24 mouse cellular contexts compared by ENCODE assay signal in the genomic region with DNA sequence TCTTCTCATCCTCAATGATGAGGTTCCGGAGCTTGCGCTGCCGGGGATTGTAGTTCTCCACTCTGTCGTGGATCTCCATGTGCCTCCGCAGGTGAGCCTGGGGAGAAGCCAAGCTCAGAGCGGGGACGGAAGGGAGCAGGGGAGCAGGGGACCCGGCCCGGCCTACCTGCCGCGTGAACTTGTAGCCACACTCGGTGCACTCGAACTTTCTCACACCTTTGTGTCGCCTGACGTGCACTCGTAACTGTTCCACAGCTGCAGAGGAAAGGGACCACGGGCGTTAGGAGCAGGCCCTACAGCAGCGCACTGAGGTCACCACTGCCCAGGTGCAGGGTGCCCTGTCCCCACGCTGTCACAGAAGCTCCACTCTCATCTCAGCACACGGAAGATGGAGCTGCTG. TPM values are rescaled to one million over a fixed set of nuclear protein-coding genes. Genes with fewer than 3 reads are reported as not detected.
"Had no signal": no experiment of that assay in that cellular context is flagged by ENCODE, and none has a peak within 500 bp of the region (broad histone marks: within the 10 kb centered on the region; RNA-seq: fewer than 3 reads in every experiment).

No protein-coding gene starts in this region.

- H3K4me3 ChIP-seq: liver, embryonic 15.5 days; lung, embryonic 15.5 days; megakaryocyte, embryonic 14.5 days; midbrain, embryonic 12.5 days; neural tube, embryonic 13.5 days; neural tube, embryonic 15.5 days had no signal

- DNase-seq: liver, postnatal 0 days; lung, adult 2 months; lung, postnatal 14 days; lung, postnatal 36 days; midbrain, embryonic 14.5 days; retina, postnatal 1 day; right cerebral cortex, adult 18-20 months; right cerebral cortex, postnatal 25 days; right cerebral cortex, postnatal 4 days; spleen, adult 18-20 months; thymus, adult 18-20 months; thymus, postnatal 14 days; thymus, postnatal 36 days had no signal

- H3K27ac ChIP-seq: liver, embryonic 15.5 days; macrophage; midbrain, embryonic 12.5 days; neural tube, embryonic 13.5 days; neural tube, embryonic 15.5 days had no signal

- H3K4me2 ChIP-seq: liver, embryonic 15.5 days; lung, embryonic 15.5 days; midbrain, embryonic 12.5 days; neural tube, embryonic 13.5 days; neural tube, embryonic 15.5 days had no signal

- H3K9me3 ChIP-seq: liver, embryonic 15.5 days; lung, embryonic 15.5 days; megakaryocyte, embryonic 14.5 days; midbrain, embryonic 12.5 days; neural tube, embryonic 13.5 days; neural tube, embryonic 15.5 days had no signal

- H3K9ac ChIP-seq: liver, embryonic 15.5 days; liver, postnatal 0 days; lung, embryonic 15.5 days; midbrain, embryonic 12.5 days; neural tube, embryonic 13.5 days; neural tube, embryonic 15.5 days had no signal

- H3K27me3 ChIP-seq: liver, embryonic 15.5 days; lung, embryonic 15.5 days; megakaryocyte, embryonic 14.5 days; midbrain, embryonic 12.5 days; neural tube, embryonic 13.5 days; neural tube, embryonic 15.5 days had no signal

- ATAC-seq: liver, postnatal 0 days; lung, postnatal 0 days; midbrain, embryonic 16.5 days had no signal

RNA-seq across cellular contexts. Expression of gene Tas1r1, which starts 18.3 kb away (rescaled TPM):
- total RNA-seq: monocyte, adult 5-6 weeks had no signal
- polyA plus RNA-seq: macrophage; small intestine, adult 2 months had no signal
